Mouse (Mus musculus): ENCODE measurements around the gene F2rl3. TPM values are rescaled to one million over a fixed set of nuclear protein-coding genes. Genes with fewer than 3 reads are reported as not detected.

The F2rl3 gene
- polyA plus RNA-seq (2012; rRNA removed): 1.0 and 1.2 TPM in 2 replicates

GRCm38 (mm10) chr8:72761322-72762051, at the start of gene F2rl3:
Gene F2rl3 (plus strand): TSS chr8:72761880.
- DNase-seq (ENCODE audit: low spot score): no peak

GRCm38 (mm10) chr8:72712569-72712968, 49.1 kb upstream of the F2rl3 start:
- DNase-seq (ENCODE audit: low spot score): no peak

GRCm38 (mm10) chr8:72716594-72716993, 45.1 kb upstream of the F2rl3 start:
- DNase-seq (ENCODE audit: low spot score): no peak

GRCm38 (mm10) chr8:72720541-72720940, 41.1 kb upstream of the F2rl3 start:
- DNase-seq (ENCODE audit: low spot score): no peak

- DNase-seq (ENCODE audit: low spot score): peak; percentile 88
These were observed 38.7 kb upstream of the F2rl3 start, which contains the start of gene Sin3b for GRCm38 (mm10) chr8:72722769-72723650. Gene Sin3b (plus strand): TSS chr8:72723285.

GRCm38 (mm10) chr8:72723651-72724001, 38.1 kb upstream of the F2rl3 start:
- DNase-seq (ENCODE audit: low spot score): peak; percentile 26

GRCm38 (mm10) chr8:72728636-72729035, 33.0 kb upstream of the F2rl3 start:
- no peak for DNase-seq (ENCODE audit: low spot score)

GRCm38 (mm10) chr8:72735001-72735400, 26.7 kb upstream of the F2rl3 start:
- no peak for DNase-seq (ENCODE audit: low spot score)

- DNase-seq (ENCODE audit: low spot score): no peak
These were observed 24.8 kb upstream of the F2rl3 start for GRCm38 (mm10) chr8:72736868-72737267.

GRCm38 (mm10) chr8:72746061-72746460, 15.6 kb upstream of the F2rl3 start:
- no peak for DNase-seq (ENCODE audit: low spot score)

- no peak for DNase-seq (ENCODE audit: low spot score)
These were observed 11.8 kb upstream of the F2rl3 start for GRCm38 (mm10) chr8:72749846-72750245.

- peak; percentile 11 for DNase-seq (ENCODE audit: low spot score)
These were observed 11.4 kb upstream of the F2rl3 start for GRCm38 (mm10) chr8:72750266-72750665.

GRCm38 (mm10) chr8:72751126-72751525, 10.6 kb upstream of the F2rl3 start:
- DNase-seq (ENCODE audit: low spot score): peak; percentile 13

- peak; percentile 3 for DNase-seq (ENCODE audit: low spot score)
These were observed 9.4 kb upstream of the F2rl3 start for GRCm38 (mm10) chr8:72752289-72752688.

- DNase-seq (ENCODE audit: low spot score): peak; percentile 13
These were observed 8.5 kb upstream of the F2rl3 start for GRCm38 (mm10) chr8:72753165-72753564.

GRCm38 (mm10) chr8:72753781-72754180, 7.9 kb upstream of the F2rl3 start:
- DNase-seq (ENCODE audit: low spot score): no peak

- peak; percentile 16 for DNase-seq (ENCODE audit: low spot score)
These were observed 5.6 kb upstream of the F2rl3 start for GRCm38 (mm10) chr8:72756031-72756430.

GRCm38 (mm10) chr8:72756771-72757390, 4.8 kb upstream of the F2rl3 start:
- DNase-seq (ENCODE audit: low spot score): peak; percentile 17

- peak; percentile 17 for DNase-seq (ENCODE audit: low spot score)
These were observed 4.1 kb upstream of the F2rl3 start for GRCm38 (mm10) chr8:72757426-72758195.

- no peak for DNase-seq (ENCODE audit: low spot score)
These were observed 3.4 kb upstream of the F2rl3 start for GRCm38 (mm10) chr8:72758310-72758709.

- peak; percentile 10 for DNase-seq (ENCODE audit: low spot score)
These were observed 1.5 kb upstream of the F2rl3 start for GRCm38 (mm10) chr8:72760216-72760615.

GRCm38 (mm10) chr8:72762306-72762705, 626 bp downstream of the F2rl3 start:
- no peak for DNase-seq (ENCODE audit: low spot score)
